8 mouse cellular contexts compared by ENCODE assay signal in the genomic region with DNA sequence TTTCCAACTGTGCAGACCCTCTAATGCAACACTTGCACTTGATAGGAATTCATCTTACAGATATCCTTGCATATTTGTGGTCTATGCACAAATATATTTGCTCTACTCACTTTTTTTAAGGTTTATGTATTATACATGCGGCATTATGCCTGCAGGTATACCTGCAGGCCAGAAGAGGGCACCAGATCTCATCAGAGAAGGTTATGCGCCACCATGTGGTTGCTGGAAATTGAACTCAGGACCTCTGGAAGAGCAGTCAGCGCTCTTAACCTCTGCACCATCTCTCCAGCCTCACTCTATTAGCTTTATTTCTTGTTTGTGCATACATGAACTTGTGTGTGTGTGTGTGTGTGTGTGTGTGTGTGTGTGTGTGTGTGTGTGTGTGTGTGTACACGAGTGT. TPM values are rescaled to one million over a fixed set of nuclear protein-coding genes. Genes with fewer than 3 reads are reported as not detected.
DNase-seq lines count a peak whose midpoint lies in the region; ATAC-seq and TF ChIP-seq lines count a peak whose summit lies in the region.

No protein-coding gene starts in this region.

- H3K27me3 ChIP-seq in CH12.LX (replicated peaks), result no peaks in the 10 kb centered on the region
- peaks cover 10% of the 10 kb centered on the region for H3K27me3 ChIP-seq in liver, embryonic 12.5 days (replicated peaks)

- no peak for TF ChIP-seq EP300 in CH12.LX (IDR thresholded peaks at IDR 0.05; ENCODE audit: low read length)

- WGBS in liver, embryonic 12.5 days (ENCODE audit: insufficient replicate concordance), result 24% methylated on average over 4 of the region's 4 CpGs

- peak; percentile 51 to 99 for TF ChIP-seq CTCF in CH12.LX (conservative IDR thresholded peaks at IDR 0.05 in 1 of 2, IDR thresholded peaks at IDR 0.05 in 1 of 2; ENCODE audit: low read depth in 2 of 2, low read length in 2 of 2)
- TF ChIP-seq CTCF in bone marrow macrophage, adult 2 months (IDR thresholded peaks at IDR 0.05; ENCODE audit: low read depth, low read length), result peak; percentile 96

- H3K4me1 ChIP-seq in CH12.LX (ENCODE audit: control insufficient read depth in 1 of 2, insufficient read depth in 2 of 2), result peaks cover 0 to 18% of the 10 kb centered on the region in 2 experiments; a peak in 2 of 4 replicates
- H3K4me1 ChIP-seq in bone marrow macrophage, adult 2 months (ENCODE audit: control insufficient read depth, insufficient read depth, low read length), result peaks cover 21% of the 10 kb centered on the region
- H3K4me1 ChIP-seq in liver, embryonic 12.5 days, result no peaks in the 10 kb centered on the region

- peak; percentile 10; the same call in 1 of the 2 replicates for ATAC-seq in liver, embryonic 12.5 days
- no peak for ATAC-seq in inflammation-experienced regulatory T-cells, adult 6 months

- no peak for TF ChIP-seq POLR2A in CH12.LX (IDR thresholded peaks at IDR 0.05; ENCODE audit: low read depth, low read length)
- TF ChIP-seq POLR2A in bone marrow macrophage, adult 2 months (IDR thresholded peaks at IDR 0.05; ENCODE audit: borderline replicate concordance, low read depth, low read length), result no peak

- no peaks in the 10 kb centered on the region for H3K79me2 ChIP-seq in CH12.LX (replicated peaks; ENCODE audit: control insufficient read depth, extremely low read depth, insufficient read depth, poor library complexity, severe bottlenecking)

- H3K36me3 ChIP-seq in CH12.LX (replicated peaks in 1 of 2; ENCODE audit: control insufficient read depth in 1 of 2, insufficient read depth in 1 of 2, low read length in 1 of 2), result no peaks in the 10 kb centered on the region
- H3K36me3 ChIP-seq in liver, embryonic 12.5 days, result no peaks in the 10 kb centered on the region

- no peak overlapping the region for H3K4me3 ChIP-seq in CH12.LX (replicated peaks in 1 of 3; ENCODE audit: low read depth in 2 of 3, low read length in 2 of 3, poor library complexity in 1 of 3)
- H3K4me3 ChIP-seq in bone marrow macrophage, adult 2 months (ENCODE audit: insufficient read depth, low read length), result no peak overlapping the region
- H3K4me3 ChIP-seq in liver, embryonic 12.5 days, result no peak overlapping the region

- no peak overlapping the region for H3K9ac ChIP-seq in CH12.LX (ENCODE audit: insufficient read depth, low read depth)
- no peak overlapping the region for H3K9ac ChIP-seq in liver, embryonic 12.5 days

- peak; percentile 53 for TF ChIP-seq RAD21 in CH12.LX (IDR thresholded peaks at IDR 0.05; ENCODE audit: low read depth, low read length)

- in situ Hi-C loops in CH12.LX (cut with MboI; ENCODE audit: low pct_ligation_motif_present, low pct_unique_long_range_greater_than_20kb, low sequenced_read_pairs), result no loop called here

- dilution Hi-C loops in CH12.LX (cut with MboI; ENCODE audit: extremely low pct_ligation_motif_present, extremely low pct_unique_long_range_greater_than_20kb, low sequenced_read_pairs), result no loop called here

- no peak overlapping the region for H3K4me2 ChIP-seq in CH12.LX (ENCODE audit: insufficient read depth, low read depth, poor library complexity, severe bottlenecking)
- no peak overlapping the region for H3K4me2 ChIP-seq in liver, embryonic 12.5 days

- H3K27ac ChIP-seq in CH12.LX (ENCODE audit: insufficient read depth, low read depth), result no peak overlapping the region
- no peak overlapping the region for H3K27ac ChIP-seq in bone marrow macrophage, adult 2 months (ENCODE audit: insufficient read depth, low read depth, low read length)
- no peak overlapping the region for H3K27ac ChIP-seq in liver, embryonic 12.5 days

- H3K9me3 ChIP-seq in CH12.LX (replicated peaks; ENCODE audit: low read length), result no peaks in the 10 kb centered on the region
- H3K9me3 ChIP-seq in liver, embryonic 12.5 days (replicated peaks), result 0 out of 2 replicates have a peak, but pooled peaks cover 2% of the 10 kb centered on the region

- DNase-seq in kidney, adult 9 months, result peak; percentile 30
- no peak for DNase-seq in kidney, adult 11 months
- peak; percentile 56 for DNase-seq in CH12.LX (ENCODE audit: extremely low read depth)
- DNase-seq in spleen, postnatal 14 days (ENCODE audit: low spot score in 2 of 2), result peak; percentile 15 to 33
- no peak for DNase-seq in ovary, adult 18-20 months (ENCODE audit: low spot score)

TF ChIP-seq in CH12.LX, 34 proteins besides CTCF, POLR2A, EP300 and RAD21:
- TF ChIP-seq MEF2A (IDR thresholded peaks at IDR 0.05; ENCODE audit: borderline replicate concordance, low read depth, low read length) (no peak), ZNF384 (IDR thresholded peaks at IDR 0.05; ENCODE audit: low read depth, low read length) (peak; percentile 63), MAX (IDR thresholded peaks at IDR 0.05; ENCODE audit: low read length) (no peak), RCOR1 (conservative IDR thresholded peaks at IDR 0.05; ENCODE audit: low read depth, low read length) (no peak), NELFE (IDR thresholded peaks at IDR 0.05; ENCODE audit: low read depth, low read length) (peak; percentile 65; the same call in 1 of the 2 replicates), SIN3A (IDR thresholded peaks at IDR 0.05; ENCODE audit: low read length) (no peak), TBP (conservative IDR thresholded peaks at IDR 0.05; ENCODE audit: low read depth, low read length) (no peak), MAFK (IDR thresholded peaks at IDR 0.05; ENCODE audit: insufficient replicate concordance, low read length) (no peak), SMC3 (IDR thresholded peaks at IDR 0.05; ENCODE audit: low read depth, low read length) (peak; percentile 73), MYC (IDR thresholded peaks at IDR 0.05; ENCODE audit: low read depth, low read length) (peak; percentile 82; the same call in 1 of the 2 replicates)
TF ChIP-seq in CH12.LX: peak in this region for 4.

RNA-seq across cellular contexts. Expression of gene Alg8, which starts 9.9 kb away (rescaled TPM):
- total RNA-seq in CH12.LX (2012; rRNA removed), result 14.3 and 16.2 TPM in 2 replicates
- 20.5 and 24.2 TPM in 2 replicates for total RNA-seq in CH12.LX (2014; rRNA removed)
- polyA plus RNA-seq in CH12.LX (2012; ENCODE audit: insufficient read length, low read depth), result 42.6 and 48.4 TPM in 2 replicates
- polyA plus RNA-seq in bone marrow macrophage, adult 2 months (2012; ENCODE audit: insufficient read depth, insufficient read length, missing spikeins), result 33.4 and 35.1 TPM in 2 replicates
- polyA plus RNA-seq in liver, embryonic 12.5 days (2016; fragmentation: Nextera tagmentation; extraction: Ambion mirVana), result 48.7 and 50.5 TPM in 2 replicates
- 10 to 100 TPM; 18.9 to 27.2 (median 22.7) TPM for polyA plus RNA-seq in inflammation-experienced regulatory T-cells, adult 6 months (2017; shearing (Covaris generic))

RNA-seq across cellular contexts. Expression of gene Kctd21, which starts 29.3 kb away (rescaled TPM):
- total RNA-seq in CH12.LX (2012; rRNA removed) (0.50 and 0.81 TPM in 2 replicates), CH12.LX (2014; rRNA removed) (0.12 and 0.19 TPM in 2 replicates)
- 0.27 and 0.46 TPM in 2 replicates for polyA plus RNA-seq in CH12.LX (2012; ENCODE audit: insufficient read length, low read depth)
- 13.4 and 16.3 TPM in 2 replicates for polyA plus RNA-seq in bone marrow macrophage, adult 2 months (2012; ENCODE audit: insufficient read depth, insufficient read length, missing spikeins)
- 0.92 and 1.1 TPM in 2 replicates for polyA plus RNA-seq in liver, embryonic 12.5 days (2016; fragmentation: Nextera tagmentation; extraction: Ambion mirVana)
- 1 to 10 TPM in 2 of 3 experiments, under 1 TPM in 1; 0.97 to 1.6 (median 1.5) TPM for polyA plus RNA-seq in inflammation-experienced regulatory T-cells, adult 6 months (2017; shearing (Covaris generic))

RNA-seq across cellular contexts. Expression of gene Usp35, which starts 29.6 kb away (rescaled TPM):
- 0.92 and 1.8 TPM in 2 replicates for total RNA-seq in CH12.LX (2012; rRNA removed)
- total RNA-seq in CH12.LX (2014; rRNA removed), result 0.77 and 1.3 TPM in 2 replicates
- polyA plus RNA-seq in CH12.LX (2012; ENCODE audit: insufficient read length, low read depth), result 1.2 and 1.6 TPM in 2 replicates
- 33.3 and 39.6 TPM in 2 replicates for polyA plus RNA-seq in bone marrow macrophage, adult 2 months (2012; ENCODE audit: insufficient read depth, insufficient read length, missing spikeins)
- 0.41 and 0.49 TPM in 2 replicates for polyA plus RNA-seq in liver, embryonic 12.5 days (2016; fragmentation: Nextera tagmentation; extraction: Ambion mirVana)
- 1 to 10 TPM in 2 of 3 experiments, under 1 TPM in 1; 0.87 to 2.3 (median 2.3) TPM for polyA plus RNA-seq in inflammation-experienced regulatory T-cells, adult 6 months (2017; shearing (Covaris generic))

RNA-seq across cellular contexts. Expression of gene Ndufc2, which starts 38.3 kb away (rescaled TPM):
- total RNA-seq in CH12.LX (2012; rRNA removed) (202 and 217 TPM in 2 replicates), CH12.LX (2014; rRNA removed) (349 and 352 TPM in 2 replicates)
- 277 and 352 TPM in 2 replicates for polyA plus RNA-seq in CH12.LX (2012; ENCODE audit: insufficient read length, low read depth)
- polyA plus RNA-seq in bone marrow macrophage, adult 2 months (2012; ENCODE audit: insufficient read depth, insufficient read length, missing spikeins), result 159 and 174 TPM in 2 replicates
- 249 and 261 TPM in 2 replicates for polyA plus RNA-seq in liver, embryonic 12.5 days (2016; fragmentation: Nextera tagmentation; extraction: Ambion mirVana)
- polyA plus RNA-seq in inflammation-experienced regulatory T-cells, adult 6 months (2017; shearing (Covaris generic)), result 100 to 1,000 TPM; 178 to 215 (median 183) TPM

RNA-seq across cellular contexts. Expression of gene Thrsp, which starts 56.1 kb away (rescaled TPM):
- total RNA-seq in CH12.LX (2012; rRNA removed) (not detected in 2 replicates), CH12.LX (2014; rRNA removed) (not detected in 2 replicates)
- polyA plus RNA-seq in CH12.LX (2012; ENCODE audit: insufficient read length, low read depth), result not detected in 2 replicates
- not detected in 2 replicates for polyA plus RNA-seq in bone marrow macrophage, adult 2 months (2012; ENCODE audit: insufficient read depth, insufficient read length, missing spikeins)
- polyA plus RNA-seq in liver, embryonic 12.5 days (2016; fragmentation: Nextera tagmentation; extraction: Ambion mirVana), result 0.13 TPM in 1 of 2 replicates, not detected in the other
- under 1 TPM in 2 of 3 experiments, not detected in 1; 0.35 to 0.38 TPM for polyA plus RNA-seq in inflammation-experienced regulatory T-cells, adult 6 months (2017; shearing (Covaris generic))

Comparison
In these comparisons a context has a peak if more than half of its experiments do, and no peak if none do; other contexts are left out.
1. DNase-seq: peak in kidney, adult 9 months (single experiment), CH12.LX (single experiment) and spleen, postnatal 14 days (2 of 2); none in kidney, adult 11 months (single experiment) and ovary, adult 18-20 months (single experiment).
2. RNA of gene Usp35, which starts 29.6 kb away (polyA plus RNA-seq): 33.3 to 39.6 TPM in bone marrow macrophage, adult 2 months; 0.87 to 2.3 TPM in inflammation-experienced regulatory T-cells, adult 6 months, 1.2 to 1.6 TPM in CH12.LX and 0.41 to 0.49 TPM in liver, embryonic 12.5 days; every median in the first group is over 10 times any median in the second.